Mouse (Mus musculus) myocyte (in vitro differentiated cells): ENCODE measurements around the gene Mical3.

Experiments
- CEBPB ChIP-seq: IDR thresholded peaks from 2 replicates; pipeline ENCODE4 v1.6.1; 2011; ENCODE audit warnings: mild to moderate bottlenecking, moderate library complexity; ENCODE audit not compliant: poor library complexity, insufficient read depth, severe bottlenecking
- E2F4 ChIP-seq: IDR thresholded peaks from one replicate; pipeline ENCODE4 v1.6.1; 2011; ENCODE audit warnings: mild to moderate bottlenecking, control low read depth, moderate library complexity; ENCODE audit not compliant: insufficient read depth
- MAX ChIP-seq: IDR thresholded peaks from one replicate; pipeline ENCODE4 v1.6.1; 2011; ENCODE audit warnings: low read depth, mild to moderate bottlenecking, control low read depth
- MYOG ChIP-seq, 3 experiments: IDR thresholded peaks; one replicate each; pipeline ENCODE4 v1.6.1; 2011; ENCODE audit warnings: control low read depth in 2 of 3, low read depth in 2 of 3, mild to moderate bottlenecking in 2 of 3; ENCODE audit not compliant: insufficient read length in 2 of 3, control insufficient read depth in 1 of 3, insufficient read depth in 1 of 3
- POLR2A ChIP-seq: IDR thresholded peaks from one replicate; pipeline ENCODE4 v1.6.1; 2011; ENCODE audit warnings: low read depth, mild to moderate bottlenecking, control low read depth, moderate library complexity; ENCODE audit not compliant: insufficient read length
- POLR2AphosphoS2 ChIP-seq: IDR thresholded peaks from one replicate; pipeline ENCODE4 v1.6.1; 2011; ENCODE audit warnings: low read depth, control low read depth; ENCODE audit not compliant: insufficient read length
- SRF ChIP-seq: IDR thresholded peaks from one replicate; pipeline ENCODE4 v1.6.1; 2011; ENCODE audit warnings: low read depth; ENCODE audit not compliant: control insufficient read depth, insufficient read length
- TCF12 ChIP-seq: IDR thresholded peaks from one replicate; pipeline ENCODE4 v1.6.1; 2011; ENCODE audit warnings: mild to moderate bottlenecking, control low read depth; ENCODE audit not compliant: poor library complexity, insufficient read depth, severe bottlenecking
- USF1 ChIP-seq: IDR thresholded peaks from one replicate; pipeline ENCODE4 v1.6.1; 2011; ENCODE audit warnings: low read depth, mild to moderate bottlenecking, control low read depth, moderate library complexity

GRCm38 (mm10) chr6:121099831-121100230, 31.0 kb downstream of the Mical3 start:
- no peak for TF ChIP-seq POLR2A
- no peak for TF ChIP-seq E2F4
- no peak for TF ChIP-seq CEBPB
- no peak for TF ChIP-seq USF1
- TF ChIP-seq MAX: no peak
- no peak for TF ChIP-seq TCF12
- no peak for TF ChIP-seq MYOG (IDR thresholded peaks at IDR 0.05; ENCODE audit: control insufficient read depth in 1 of 3, insufficient read depth in 1 of 3, insufficient read length in 2 of 3, low read depth in 2 of 3)
- TF ChIP-seq POLR2AphosphoS2: no peak
- TF ChIP-seq SRF: no peak
